Mouse (Mus musculus) heart, postnatal 0 days (tissue): ENCODE data around the gene Mgat3. TPM values are rescaled to one million over a fixed set of nuclear protein-coding genes. Genes with fewer than 3 reads are reported as not detected.

Source experiments
- ATAC-seq: fragments of 200-750 bp; cut with Nextera tagmentation; 2 replicates; pipeline ENCODE4 v1.8.0; 2017; ENCODE audit warnings: low read depth, moderate number of reproducible peaks, moderate library complexity; ENCODE audit not compliant: insufficient read depth
- DNase-seq: peaks from one replicate; pipeline ENCODE4 v3.0.0-alpha.2; 2016; ENCODE audit warnings: low spot score
- H3K27ac ChIP-seq: fragments of 300-500 bp; sonication (generic); 2 replicates; pipeline ENCODE4 v1.5.1; 2014; ENCODE audit warnings: low read depth, mild to moderate bottlenecking
- H3K27me3 ChIP-seq: fragments of 300-500 bp; sonication (generic); 2 replicates; pipeline ENCODE4 v1.6.1; 2014; ENCODE audit warnings: low read length, mixed read lengths; ENCODE audit not compliant: control insufficient read depth, insufficient read depth
- H3K36me3 ChIP-seq: fragments of 300-500 bp; sonication (generic); replicated peaks from 2 replicates; pipeline ENCODE4 v1.6.1; 2014; ENCODE audit warnings: low read length, mixed read lengths; ENCODE audit not compliant: control insufficient read depth, insufficient read depth
- H3K4me1 ChIP-seq: fragments of 300-500 bp; sonication (generic); 2 replicates; pipeline ENCODE4 v1.6.1; 2014; ENCODE audit warnings: antibody characterized with exemption; ENCODE audit not compliant: control insufficient read depth, insufficient read depth
- H3K4me2 ChIP-seq: fragments of 300-500 bp; sonication (generic); 2 replicates; pipeline ENCODE4 v1.6.1; 2014; ENCODE audit warnings: low read depth, mild to moderate bottlenecking, low read length, moderate library complexity
- H3K4me3 ChIP-seq: fragments of 300-500 bp; sonication (generic); 2 replicates; pipeline ENCODE4 v1.5.1; 2014; ENCODE audit warnings: low read depth, low read length
- H3K9ac ChIP-seq: fragments of 300-500 bp; sonication (generic); replicated peaks from 2 replicates; pipeline ENCODE4 v1.6.1; 2014; ENCODE audit warnings: low read depth, low read length, mixed read lengths
- H3K9me3 ChIP-seq: fragments of 300-500 bp; sonication (generic); replicated peaks from 2 replicates; pipeline ENCODE4 v1.6.1; 2016; ENCODE audit warnings: low read length; ENCODE audit not compliant: control insufficient read depth
- CTCF ChIP-seq: IDR thresholded peaks from 2 replicates; pipeline ENCODE4 v1.5.1; 2016; ENCODE audit warnings: antibody characterized with exemption, control low read depth, low read depth
- EP300 ChIP-seq: IDR thresholded peaks from 2 replicates; pipeline ENCODE4 v1.6.1; 2016; ENCODE audit warnings: antibody characterized with exemption, low read depth
- WGBS: fragments of 180-500 bp; shearing (Covaris S2); extraction: QIAGEN DNeasy Blood & Tissue Kit; methylation state at CpG from one replicate; pipeline ENCODE4 v1.1.7; 2014; 5-methylcytosine and 5-hydroxymethylcytosine counted together
- polyA plus RNA-seq: library from polyadenylated mRNA; unstranded; fragments of >200 nt; fragmentation: Nextera tagmentation; extraction: Ambion mirVana; gene quantifications from 2 replicates; pipeline ENCODE4 v1.2.1, GENCODE M21; 2015
- total RNA-seq: library from RNA; depleted of rRNA; stranded (reverse); fragments of >200 nt; gene quantifications from 2 replicates; pipeline ENCODE4 v1.2.3, GENCODE M21; 2014; ENCODE audit warnings: low replicate concordance

The Mgat3 gene
- total and polyA plus RNA-seq, 2 experiments from 2014 or later: 0.23 to 1.9 TPM

GRCm38 (mm10) chr15:80161199-80161598 is 12.3 kb upstream of the Mgat3 start:
- ATAC-seq (no peak), DNase-seq (no peak)
- H3K4me2 ChIP-seq: no peak overlapping the region
- H3K27me3 ChIP-seq: no peaks in the 10 kb centered on the region
- H3K9ac ChIP-seq: no peak overlapping the region
- no peak overlapping the region for H3K27ac ChIP-seq
- H3K9me3 ChIP-seq: no peaks in the 10 kb centered on the region
- peaks cover 60% of the 10 kb centered on the region for H3K36me3 ChIP-seq
- TF ChIP-seq EP300 (no peak), CTCF (no peak)
- no peaks in the 10 kb centered on the region for H3K4me1 ChIP-seq
- 88% methylated on average over 3 of the region's 3 CpGs for WGBS
- H3K4me3 ChIP-seq: no peak overlapping the region

DNA sequence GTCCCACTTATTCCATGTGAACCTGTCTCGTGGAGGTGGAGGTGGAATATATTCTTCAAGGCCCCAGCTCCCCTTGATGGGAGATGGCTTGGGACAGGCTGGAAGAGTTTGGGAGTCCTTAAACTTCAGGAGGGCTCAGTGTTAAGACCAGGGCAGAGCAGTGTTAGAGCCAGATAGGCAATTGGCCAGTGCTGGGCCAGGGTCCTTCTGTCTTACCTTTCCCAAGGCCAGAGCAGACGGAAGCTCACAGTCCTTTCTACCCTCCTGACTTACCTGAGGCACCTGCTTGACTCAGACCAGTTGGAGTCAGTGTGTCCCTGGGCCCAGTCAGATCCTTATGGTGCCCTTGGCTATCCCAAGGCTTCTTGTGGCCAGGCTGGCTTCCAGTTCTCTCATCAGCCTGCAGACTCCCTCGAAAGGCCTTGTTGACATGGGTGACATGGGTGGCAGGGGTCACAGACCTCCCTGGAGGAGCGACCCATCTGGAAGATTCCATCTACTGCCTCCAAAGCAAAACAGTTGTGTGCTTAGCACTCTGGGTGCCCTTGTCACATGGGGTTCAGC is 11.0 kb upstream of the Mgat3 start:
- TF ChIP-seq CTCF: no peak
- no peak for ATAC-seq
- Histone ChIP-seq H3K9me3 (no peaks in the 10 kb centered on the region), H3K27me3 (no peaks in the 10 kb centered on the region), H3K4me2 (no peak overlapping the region), H3K4me3 (no peak overlapping the region), H3K27ac (no peak overlapping the region), H3K36me3 (peaks cover 47% of the 10 kb centered on the region), H3K4me1 (no peaks in the 10 kb centered on the region), H3K9ac (no peak overlapping the region)
- 88% methylated on average over 4 of the region's 4 CpGs for WGBS
- no peak for DNase-seq

DNA sequence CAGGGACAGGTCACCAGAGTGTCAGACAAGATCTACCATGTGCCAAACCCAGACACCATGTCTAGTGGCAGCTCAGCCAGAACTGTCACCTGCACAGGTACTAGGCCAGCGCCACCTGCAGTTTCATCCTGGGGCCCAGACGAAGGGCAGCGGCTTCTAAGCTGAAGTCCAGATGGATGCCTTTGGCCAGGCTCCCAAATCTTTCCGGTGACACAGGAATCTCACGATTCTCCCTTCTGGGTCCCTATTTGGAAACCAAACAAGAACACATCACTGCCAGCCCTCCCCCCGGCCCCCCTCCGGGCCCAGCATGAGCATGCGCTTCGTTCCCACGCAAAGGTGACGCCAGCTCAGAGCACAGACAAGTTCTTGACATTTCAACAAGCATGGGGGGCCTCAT is 10.2 kb upstream of the Mgat3 start:
- H3K27ac ChIP-seq: no peak overlapping the region

DNA sequence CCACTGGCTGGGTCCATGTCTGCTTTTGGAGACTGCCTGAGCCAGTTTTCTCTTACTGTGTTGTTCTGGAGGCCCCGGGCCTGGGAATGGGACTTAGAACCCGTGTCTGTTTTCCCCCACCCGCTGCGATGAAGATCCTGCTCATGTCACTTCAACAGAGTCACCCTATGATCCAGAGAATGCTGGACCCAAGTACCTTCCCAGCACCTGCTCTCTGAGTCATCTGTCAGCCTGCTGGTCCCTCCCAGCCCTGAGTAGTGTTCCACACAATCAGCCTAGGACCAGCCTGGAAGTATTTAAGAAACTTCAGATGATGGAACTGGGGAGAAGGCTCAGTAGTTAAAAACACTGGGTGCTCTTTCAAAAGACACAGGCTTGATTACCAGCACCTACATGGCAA is 9.8 kb upstream of the Mgat3 start:
- no peak overlapping the region for H3K4me3 ChIP-seq
- no peaks in the 10 kb centered on the region for H3K9me3 ChIP-seq
- H3K9ac ChIP-seq: no peak overlapping the region
- H3K36me3 ChIP-seq: peaks cover 35% of the 10 kb centered on the region
- no peak for DNase-seq
- H3K27me3 ChIP-seq: no peaks in the 10 kb centered on the region
- 83% methylated on average over 4 of the region's 4 CpGs for WGBS
- H3K4me2 ChIP-seq: no peak overlapping the region
- H3K4me1 ChIP-seq: no peaks in the 10 kb centered on the region
- TF ChIP-seq EP300 (no peak), CTCF (no peak)
- no peak for ATAC-seq
- no peak overlapping the region for H3K27ac ChIP-seq

More for the DNA sequence above, 10.2 kb upstream of the Mgat3 start:
- Histone ChIP-seq H3K36me3 (peaks cover 40% of the 10 kb centered on the region), H3K9ac (no peak overlapping the region), H3K4me1 (no peaks in the 10 kb centered on the region), H3K4me2 (no peak overlapping the region), H3K4me3 (no peak overlapping the region), H3K9me3 (no peaks in the 10 kb centered on the region), H3K27me3 (no peaks in the 10 kb centered on the region)
- DNase-seq (no peak), ATAC-seq (no peak)
- TF ChIP-seq EP300 (no peak), CTCF (no peak)
- 59% methylated on average over 11 of the region's 11 CpGs for WGBS

DNA sequence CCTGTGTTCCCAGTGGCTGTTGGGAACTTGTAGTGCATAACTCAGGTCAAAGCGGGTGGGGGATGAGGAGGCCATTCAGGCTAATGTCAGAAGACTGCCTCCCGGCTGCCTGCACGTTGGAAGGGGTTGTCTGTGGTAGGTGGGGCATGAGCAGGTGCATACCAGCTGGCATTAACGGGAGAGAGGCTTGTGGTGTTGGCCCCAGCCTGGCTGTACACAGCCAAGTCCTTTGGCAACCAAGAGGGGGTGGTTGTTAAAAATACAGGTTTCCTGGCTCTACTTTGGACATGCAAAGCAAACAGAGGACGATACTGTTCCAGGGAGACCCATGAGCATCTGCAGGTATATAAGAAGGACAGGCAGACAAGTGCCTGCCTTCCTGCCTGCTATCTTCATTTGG is 8.1 kb upstream of the Mgat3 start:
- H3K4me3 ChIP-seq: no peak overlapping the region
- no peak overlapping the region for H3K4me2 ChIP-seq
- no peak for DNase-seq
- peaks cover 19% of the 10 kb centered on the region for H3K36me3 ChIP-seq
- TF ChIP-seq EP300: no peak
- no peak for TF ChIP-seq CTCF
- H3K27me3 ChIP-seq: no peaks in the 10 kb centered on the region
- 48% methylated on average over 5 of the region's 5 CpGs for WGBS
- 0 out of 2 replicates have a peak, but pooled peaks have one; percentile 22 for ATAC-seq
- H3K9ac ChIP-seq: no peak overlapping the region
- H3K27ac ChIP-seq: no peak overlapping the region
- no peaks in the 10 kb centered on the region for H3K4me1 ChIP-seq
- no peaks in the 10 kb centered on the region for H3K9me3 ChIP-seq

DNA sequence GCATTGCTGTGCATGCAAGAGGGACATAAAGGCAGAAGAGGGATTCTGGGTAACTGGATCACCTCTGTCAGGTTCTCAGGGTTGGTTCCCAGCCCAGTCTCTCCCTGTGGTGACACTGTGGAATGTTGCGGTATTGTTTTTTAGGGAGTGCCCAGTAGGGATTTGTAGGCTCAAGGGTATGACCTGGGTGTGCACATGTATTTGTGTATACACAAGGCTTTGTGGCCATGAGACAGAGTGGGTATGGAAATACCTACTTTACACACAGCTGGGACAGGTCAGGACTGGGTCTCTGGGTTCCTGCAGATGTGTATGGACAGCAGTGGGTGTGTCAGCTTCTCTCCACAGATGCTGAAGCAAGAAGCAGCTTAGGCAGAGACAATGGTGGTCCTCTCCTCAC is 4.0 kb upstream of the Mgat3 start:
- peaks cover 11% of the 10 kb centered on the region; the same call in 1 of the 2 replicates for H3K4me1 ChIP-seq
- no peak overlapping the region for H3K4me3 ChIP-seq
- TF ChIP-seq CTCF (no peak), EP300 (no peak)
- H3K4me2 ChIP-seq: no peak overlapping the region
- H3K9me3 ChIP-seq: no peaks in the 10 kb centered on the region
- H3K27ac ChIP-seq: no peak overlapping the region
- no peak for ATAC-seq
- WGBS: 96% methylated on average over 1 of the region's 1 CpGs
- no peak overlapping the region for H3K9ac ChIP-seq
- H3K27me3 ChIP-seq: peaks cover 14% of the 10 kb centered on the region; the same call in 1 of the 2 replicates
- no peaks in the 10 kb centered on the region for H3K36me3 ChIP-seq
- no peak for DNase-seq
